In genomic region chr10:84576029-84576394, GRCm38 (mm10) we compare ENCODE assay signal across 8 mouse cellular contexts. TPM values are rescaled to one million over a fixed set of nuclear protein-coding genes. Genes with fewer than 3 reads are reported as not detected.
DNase-seq lines count a peak whose midpoint lies in the region; ATAC-seq and TF ChIP-seq lines count a peak whose summit lies in the region.

No protein-coding gene starts in this region.

- no peaks in the 10 kb centered on the region for H3K9me3 ChIP-seq in hindbrain, embryonic 15.5 days
- H3K9me3 ChIP-seq in midbrain, embryonic 13.5 days = no peaks in the 10 kb centered on the region

- WGBS in hindbrain, embryonic 15.5 days = under 1% methylated on average over 14 of the region's 14 CpGs
- 2% methylated on average over 14 of the region's 14 CpGs for WGBS in midbrain, embryonic 13.5 days

- peak overlapping the region; percentile 98 for H3K27ac ChIP-seq in left cerebral cortex, adult 2 months
- peak overlapping the region; percentile 80; the same call in 1 of the 2 replicates for H3K27ac ChIP-seq in hindbrain, embryonic 15.5 days (replicated peaks)
- no peak overlapping the region for H3K27ac ChIP-seq in midbrain, embryonic 13.5 days

- peaks cover 9% of the 10 kb centered on the region for H3K4me1 ChIP-seq in hindbrain, embryonic 15.5 days (replicated peaks)
- H3K4me1 ChIP-seq in midbrain, embryonic 13.5 days (replicated peaks) = peaks cover 14% of the 10 kb centered on the region

- peak overlapping the region; percentile 87 for H3K4me3 ChIP-seq in left cerebral cortex, adult 2 months
- peak overlapping the region; percentile 98 for H3K4me3 ChIP-seq in hindbrain, embryonic 15.5 days
- H3K4me3 ChIP-seq in midbrain, embryonic 13.5 days (replicated peaks) = peak overlapping the region; percentile 92

- ATAC-seq in hindbrain, embryonic 15.5 days (ENCODE audit: low FRiP score, low read depth) = peak; percentile 90
- ATAC-seq in midbrain, embryonic 13.5 days = peak; percentile 86

- intact Hi-C loops in left cerebral cortex, adult 2 months (cut with DNase I) = loop anchor here (1.0 to 5.0 kb wide), 3 partner anchors 43 to 136 kb away; partner anchors contain the start of gene Nuak1
- intact Hi-C loops in left cerebral cortex, postnatal 14 days (cut with DNase I) = loop anchor here (5.0 kb wide), 2 partner anchors 44 to 46 kb away; partner anchors contain the start of genes Ckap4 and Polr3b

- DNase-seq in left cerebral cortex, adult 2 months (ENCODE audit: extremely low spot score in 1 of 2, low spot score in 2 of 2) = no peak
- DNase-seq in left cerebral cortex, postnatal 14 days (ENCODE audit: low spot score in 2 of 2) = no peak
- peak; percentile 71 for DNase-seq in c-Kit-positive CD71-negative TER-119-negative erythroid progenitor cells, embryonic 14.5 days (ENCODE audit: low read depth)
- no peak for DNase-seq in ovary, postnatal 36 days (ENCODE audit: low spot score)
- DNase-seq in layer of hippocampus, adult 9-11 months = no peak
- DNase-seq in right cerebral cortex, postnatal 25 days = no peak

- TF ChIP-seq CTCF in left cerebral cortex, adult 2 months (IDR thresholded peaks at IDR 0.05) = no peak

- H3K4me2 ChIP-seq in hindbrain, embryonic 15.5 days = peak overlapping the region; percentile 83
- peak overlapping the region; percentile 94 for H3K4me2 ChIP-seq in midbrain, embryonic 13.5 days (replicated peaks)

- 0 out of 2 replicates have a peak, but pooled peaks cover 3% of the 10 kb centered on the region for H3K27me3 ChIP-seq in hindbrain, embryonic 15.5 days
- peaks cover 16% of the 10 kb centered on the region; the same call in 1 of the 2 replicates for H3K27me3 ChIP-seq in midbrain, embryonic 13.5 days

- H3K36me3 ChIP-seq in hindbrain, embryonic 15.5 days = no peaks in the 10 kb centered on the region
- no peaks in the 10 kb centered on the region for H3K36me3 ChIP-seq in midbrain, embryonic 13.5 days

- peak overlapping the region; percentile 69 for H3K9ac ChIP-seq in hindbrain, embryonic 15.5 days
- no peak overlapping the region; the same call in 1 of the 2 replicates for H3K9ac ChIP-seq in midbrain, embryonic 13.5 days (replicated peaks)

RNA-seq across cellular contexts. Expression of gene Tcp11l2, which starts 0.4 kb away (rescaled TPM):
- 10 to 100 TPM; 21.9 to 23.1 TPM for total RNA-seq in left cerebral cortex, adult 2 months (2021)
- total RNA-seq in left cerebral cortex, postnatal 14 days (2021) = 10 to 100 TPM; 20.5 to 24.0 TPM
- polyA plus RNA-seq in hindbrain, embryonic 15.5 days (2015; fragmentation: Nextera tagmentation; extraction: Ambion mirVana) = 21.7 and 23.8 TPM in 2 replicates
- polyA plus RNA-seq in midbrain, embryonic 13.5 days (2015; fragmentation: Nextera tagmentation; extraction: Ambion mirVana) = 18.5 and 19.5 TPM in 2 replicates

RNA-seq across cellular contexts. Expression of gene Ckap4, which starts 42.1 kb away (rescaled TPM):
- total RNA-seq in left cerebral cortex, adult 2 months (2021) = 10 to 100 TPM; 21.6 to 22.8 TPM
- 10 to 100 TPM; 32.3 to 34.6 TPM for total RNA-seq in left cerebral cortex, postnatal 14 days (2021)
- polyA plus RNA-seq in hindbrain, embryonic 15.5 days (2015; fragmentation: Nextera tagmentation; extraction: Ambion mirVana) = 55.6 and 59.2 TPM in 2 replicates
- 48.7 and 60.9 TPM in 2 replicates for polyA plus RNA-seq in midbrain, embryonic 13.5 days (2015; fragmentation: Nextera tagmentation; extraction: Ambion mirVana)

RNA-seq across cellular contexts. Expression of gene Polr3b, which starts 46.1 kb away (rescaled TPM):
- total RNA-seq in left cerebral cortex, adult 2 months (2021) = 10 to 100 TPM; 15.4 to 17.1 TPM
- 10 to 100 TPM; 15.0 to 15.8 TPM for total RNA-seq in left cerebral cortex, postnatal 14 days (2021)
- 13.7 and 15.0 TPM in 2 replicates for polyA plus RNA-seq in hindbrain, embryonic 15.5 days (2015; fragmentation: Nextera tagmentation; extraction: Ambion mirVana)
- 17.2 and 18.6 TPM in 2 replicates for polyA plus RNA-seq in midbrain, embryonic 13.5 days (2015; fragmentation: Nextera tagmentation; extraction: Ambion mirVana)
